Mouse (Mus musculus) myocyte (in vitro differentiated cells): ENCODE results near the gene Klhl23. TPM values are rescaled to one million over a fixed set of nuclear protein-coding genes. Genes with fewer than 3 reads are reported as not detected.
A peak's percentile ranks its signal among the peaks of the same experiment; 100 is the strongest.

Experiments
- H3K27me3 ChIP-seq: one replicate; pipeline ENCODE4 v1.6.1; 2011; ENCODE audit not compliant: control insufficient read depth, insufficient read depth, insufficient read length
- H3K36me3 ChIP-seq: one replicate; pipeline ENCODE4 v1.6.1; 2011; ENCODE audit not compliant: control insufficient read depth, insufficient read depth
- H3K4me2 ChIP-seq: one replicate; pipeline ENCODE4 v1.6.1; 2011; ENCODE audit warnings: low read depth, control low read depth
- H3K4me3 ChIP-seq: one replicate; pipeline ENCODE4 v1.5.1; 2011; ENCODE audit warnings: mild to moderate bottlenecking, control low read depth, moderate library complexity
- H3K79me2 ChIP-seq: one replicate; pipeline ENCODE4 v1.6.1; 2011; ENCODE audit not compliant: control insufficient read depth, insufficient read depth
- H3ac ChIP-seq: one replicate; pipeline ENCODE4 v1.6.1; 2011; ENCODE audit not compliant: control insufficient read depth, insufficient read length
- E2F4 ChIP-seq: IDR thresholded peaks from one replicate; pipeline ENCODE4 v1.6.1; 2011; ENCODE audit warnings: mild to moderate bottlenecking, control low read depth, moderate library complexity; ENCODE audit not compliant: insufficient read depth
- MAX ChIP-seq: IDR thresholded peaks from one replicate; pipeline ENCODE4 v1.6.1; 2011; ENCODE audit warnings: low read depth, mild to moderate bottlenecking, control low read depth
- MYOD1 ChIP-seq, 3 experiments: IDR thresholded peaks; one replicate each; pipeline ENCODE4 v1.6.1; 2011; ENCODE audit warnings: control low read depth in 2 of 3, low read depth in 2 of 3, mild to moderate bottlenecking in 2 of 3, moderate library complexity in 1 of 3; ENCODE audit not compliant: insufficient read length in 2 of 3, control insufficient read depth in 1 of 3
- MYOG ChIP-seq, 3 experiments: IDR thresholded peaks; one replicate each; pipeline ENCODE4 v1.6.1; 2011; ENCODE audit warnings: control low read depth in 2 of 3, low read depth in 2 of 3, mild to moderate bottlenecking in 2 of 3; ENCODE audit not compliant: insufficient read length in 2 of 3, control insufficient read depth in 1 of 3, insufficient read depth in 1 of 3
- POLR2A ChIP-seq: IDR thresholded peaks from one replicate; pipeline ENCODE4 v1.6.1; 2011; ENCODE audit warnings: low read depth, mild to moderate bottlenecking, control low read depth, moderate library complexity; ENCODE audit not compliant: insufficient read length
- POLR2AphosphoS2 ChIP-seq: IDR thresholded peaks from one replicate; pipeline ENCODE4 v1.6.1; 2011; ENCODE audit warnings: low read depth, control low read depth; ENCODE audit not compliant: insufficient read length
- REST ChIP-seq: IDR thresholded peaks from one replicate; pipeline ENCODE4 v1.6.1; 2011; ENCODE audit warnings: mild to moderate bottlenecking, control low read depth, moderate library complexity; ENCODE audit not compliant: insufficient read depth, insufficient read length
- SRF ChIP-seq: IDR thresholded peaks from one replicate; pipeline ENCODE4 v1.6.1; 2011; ENCODE audit warnings: low read depth; ENCODE audit not compliant: control insufficient read depth, insufficient read length
- TCF12 ChIP-seq: IDR thresholded peaks from one replicate; pipeline ENCODE4 v1.6.1; 2011; ENCODE audit warnings: mild to moderate bottlenecking, control low read depth; ENCODE audit not compliant: poor library complexity, insufficient read depth, severe bottlenecking
- TCF3 ChIP-seq: IDR thresholded peaks from one replicate; pipeline ENCODE4 v1.6.1; 2011; ENCODE audit warnings: low read depth, control low read depth; ENCODE audit not compliant: insufficient read length
- USF1 ChIP-seq: IDR thresholded peaks from one replicate; pipeline ENCODE4 v1.6.1; 2011; ENCODE audit warnings: low read depth, mild to moderate bottlenecking, control low read depth, moderate library complexity
- polyA plus RNA-seq: library from polyadenylated mRNA; unstranded; fragments of >200 nt; fragmentation: generic; extraction: Trizol; gene quantifications from one replicate; pipeline ENCODE4 v1.2.1, GENCODE M21; 2012; ENCODE audit warnings: missing spikeins

The Klhl23 gene
- polyA plus RNA-seq, 1 experiment: 0.24 TPM

- Histone ChIP-seq H3K36me3 (peaks cover 15% of the 10 kb centered on the region), H3K4me3 (peak within 1 kb of the TSS; percentile 89), H3K79me2 (peaks cover 50% of the 10 kb centered on the region), H3K4me2 (peak within 1 kb of the TSS; percentile 95), H3K27me3 (no peaks in the 10 kb centered on the region), H3ac (peak within 1 kb of the TSS; percentile 49)
- peak; percentile 74 for TF ChIP-seq POLR2A
- TF ChIP-seq E2F4: no peak
- peak; percentile 88 for TF ChIP-seq POLR2AphosphoS2
- peak in 2 of 3 experiments; percentile 5 to 10 for TF ChIP-seq MYOD1 (IDR thresholded peaks at IDR 0.05; ENCODE audit: control insufficient read depth in 1 of 3, insufficient read length in 2 of 3, low read depth in 2 of 3)
- no peak for TF ChIP-seq TCF3
- no peak for TF ChIP-seq TCF12
- peak in 1 of 3 experiments; percentile 39 for TF ChIP-seq MYOG (IDR thresholded peaks at IDR 0.05; ENCODE audit: control insufficient read depth in 1 of 3, insufficient read depth in 1 of 3, insufficient read length in 2 of 3, low read depth in 2 of 3)
Measured at GRCm38 (mm10) chr2:69861485-69862091, 39.8 kb downstream of the Klhl23 start, which contains the start of gene Ssb. Gene Ssb (plus strand): TSS chr2:69861562.

GRCm38 (mm10) chr2:69862117-69862657 lies 40.4 kb downstream of the Klhl23 start:
- H3K27me3 ChIP-seq: no peaks in the 10 kb centered on the region
- peak overlapping the region; percentile 49 for H3ac ChIP-seq
- peaks cover 21% of the 10 kb centered on the region for H3K36me3 ChIP-seq
- H3K79me2 ChIP-seq: peaks cover 50% of the 10 kb centered on the region
- TF ChIP-seq TCF12: no peak
- peak overlapping the region; percentile 94 for H3K4me2 ChIP-seq
- peak overlapping the region; percentile 89 for H3K4me3 ChIP-seq

- peak overlapping the region; percentile 93 for H3K4me2 ChIP-seq
- no peaks in the 10 kb centered on the region for H3K79me2 ChIP-seq
- TF ChIP-seq MYOD1 (IDR thresholded peaks at IDR 0.05; ENCODE audit: control insufficient read depth in 1 of 3, insufficient read length in 2 of 3, low read depth in 2 of 3): no peak
- H3ac ChIP-seq: no peak overlapping the region
- H3K4me3 ChIP-seq: peak overlapping the region; percentile 91
- H3K27me3 ChIP-seq: no peaks in the 10 kb centered on the region
- peaks cover 3% of the 10 kb centered on the region for H3K36me3 ChIP-seq
Measured at GRCm38 (mm10) chr2:69883990-69884391, 62.2 kb downstream of the Klhl23 start.

GRCm38 (mm10) chr2:69884581-69884980 lies 62.8 kb downstream of the Klhl23 start:
- Histone ChIP-seq H3ac (peak overlapping the region; percentile 5), H3K27me3 (no peaks in the 10 kb centered on the region), H3K79me2 (no peaks in the 10 kb centered on the region), H3K36me3 (peaks cover 2% of the 10 kb centered on the region), H3K4me2 (peak overlapping the region; percentile 93), H3K4me3 (peak overlapping the region; percentile 91)
- TF ChIP-seq USF1: no peak
- no peak for TF ChIP-seq SRF
- no peak for TF ChIP-seq POLR2AphosphoS2
- no peak for TF ChIP-seq E2F4
- TF ChIP-seq MYOD1 (IDR thresholded peaks at IDR 0.05; ENCODE audit: control insufficient read depth in 1 of 3, insufficient read length in 2 of 3, low read depth in 2 of 3): no peak

GRCm38 (mm10) chr2:69885050-69885449 lies 63.3 kb downstream of the Klhl23 start:
- peak overlapping the region; percentile 5 for H3ac ChIP-seq
- H3K79me2 ChIP-seq: no peaks in the 10 kb centered on the region
- TF ChIP-seq TCF3: no peak
- no peak for TF ChIP-seq SRF
- no peak for TF ChIP-seq TCF12
- no peak for TF ChIP-seq REST
- no peak for TF ChIP-seq MYOD1 (IDR thresholded peaks at IDR 0.05; ENCODE audit: control insufficient read depth in 1 of 3, insufficient read length in 2 of 3, low read depth in 2 of 3)
- no peak for TF ChIP-seq POLR2A
- no peak for TF ChIP-seq USF1
- TF ChIP-seq POLR2AphosphoS2: no peak
- no peak for TF ChIP-seq MYOG (IDR thresholded peaks at IDR 0.05; ENCODE audit: control insufficient read depth in 1 of 3, insufficient read depth in 1 of 3, insufficient read length in 2 of 3, low read depth in 2 of 3)
- no peak for TF ChIP-seq E2F4
- TF ChIP-seq MAX: no peak
- no peaks in the 10 kb centered on the region for H3K27me3 ChIP-seq
- H3K4me2 ChIP-seq: peak overlapping the region; percentile 93
- peak overlapping the region; percentile 91 for H3K4me3 ChIP-seq
- no peaks in the 10 kb centered on the region for H3K36me3 ChIP-seq
